Mouse (Mus musculus) midbrain, embryonic 16.5 days (tissue): Measurements from ENCODE around the gene Osmr. TPM values are rescaled to one million over a fixed set of nuclear protein-coding genes. Genes with fewer than 3 reads are reported as not detected.

Source experiments
- ATAC-seq: fragments of 200-750 bp; cut with Nextera tagmentation; 2 replicates; pipeline ENCODE4 v1.8.0; 2017; ENCODE audit warnings: moderate TSS enrichment
- H3K27ac ChIP-seq: fragments of 300-500 bp; sonication (generic); 2 replicates; pipeline ENCODE4 v1.5.1; 2014; ENCODE audit warnings: mild to moderate bottlenecking, low read length, mixed read lengths
- H3K27me3 ChIP-seq: fragments of 300-500 bp; sonication (generic); 2 replicates; pipeline ENCODE4 v1.6.1; 2014; ENCODE audit warnings: low read depth, low read length, mixed read lengths; ENCODE audit not compliant: control insufficient read depth, insufficient read depth
- H3K36me3 ChIP-seq: fragments of 300-500 bp; sonication (generic); 2 replicates; pipeline ENCODE4 v1.6.1; 2014; ENCODE audit warnings: mild to moderate bottlenecking, low read length, moderate library complexity, mixed read lengths; ENCODE audit not compliant: control insufficient read depth, insufficient read depth
- H3K4me1 ChIP-seq: fragments of 300-500 bp; sonication (generic); 2 replicates; pipeline ENCODE4 v1.6.1; 2014; ENCODE audit warnings: mild to moderate bottlenecking, low read length, mixed read lengths; ENCODE audit not compliant: control insufficient read depth, insufficient read depth
- H3K4me2 ChIP-seq: fragments of 300-500 bp; sonication (generic); 2 replicates; pipeline ENCODE4 v1.6.1; 2014; ENCODE audit warnings: mild to moderate bottlenecking, low read length, mixed read lengths
- H3K4me3 ChIP-seq: fragments of 300-500 bp; sonication (generic); 2 replicates; pipeline ENCODE4 v1.5.1; 2014; ENCODE audit warnings: low read depth, mild to moderate bottlenecking, low read length, moderate library complexity, mixed read lengths
- H3K9ac ChIP-seq: fragments of 300-500 bp; sonication (generic); 2 replicates; pipeline ENCODE4 v1.6.1; 2014; ENCODE audit warnings: low read depth, low read length, mixed read lengths
- H3K9me3 ChIP-seq: fragments of 300-500 bp; sonication (generic); replicated peaks from 2 replicates; pipeline ENCODE4 v1.6.1; 2014; ENCODE audit warnings: mild to moderate bottlenecking, low read length, mixed read lengths; ENCODE audit not compliant: control insufficient read depth, poor library complexity, severe bottlenecking
- WGBS: fragments of 180-500 bp; shearing (Covaris S2); extraction: QIAGEN DNeasy Blood & Tissue Kit; methylation state at CpG from one replicate; pipeline ENCODE4 v1.1.7; 2014; 5-methylcytosine and 5-hydroxymethylcytosine counted together
- polyA plus RNA-seq: library from polyadenylated mRNA; unstranded; fragments of >200 nt; fragmentation: Nextera tagmentation; extraction: Ambion mirVana; gene quantifications from 2 replicates; pipeline ENCODE4 v1.2.1, GENCODE M21; 2015

Osmr gene
- polyA plus RNA-seq, 1 experiment from 2014 or later: 2.6 TPM

- no peak for ATAC-seq
- Histone ChIP-seq H3K4me3 (no peak overlapping the region), H3K4me1 (no peaks in the 10 kb centered on the region), H3K36me3 (no peaks in the 10 kb centered on the region), H3K27me3 (no peaks in the 10 kb centered on the region), H3K4me2 (no peak overlapping the region), H3K27ac (no peak overlapping the region), H3K9ac (no peak overlapping the region), H3K9me3 (no peaks in the 10 kb centered on the region)
- 67% methylated on average over 9 of the region's 9 CpGs for WGBS
Measured at GRCm38 (mm10) chr15:6903286-6903975, 28.7 kb upstream of the Osmr start.

GRCm38 (mm10) chr15:6901982-6902639 is 27.3 kb upstream of the Osmr start:
- 71% methylated on average over 5 of the region's 5 CpGs for WGBS
- no peak for ATAC-seq
- Histone ChIP-seq H3K27me3 (no peaks in the 10 kb centered on the region), H3K9me3 (no peaks in the 10 kb centered on the region), H3K4me3 (no peak overlapping the region), H3K27ac (no peak overlapping the region), H3K9ac (no peak overlapping the region), H3K4me1 (no peaks in the 10 kb centered on the region), H3K4me2 (no peak overlapping the region), H3K36me3 (no peaks in the 10 kb centered on the region)

GRCm38 (mm10) chr15:6901236-6901635 is 26.5 kb upstream of the Osmr start:
- H3K4me1 ChIP-seq: no peaks in the 10 kb centered on the region
- H3K36me3 ChIP-seq: no peaks in the 10 kb centered on the region
- no peak overlapping the region for H3K4me3 ChIP-seq
- H3K27ac ChIP-seq: no peak overlapping the region
- ATAC-seq: no peak
- H3K27me3 ChIP-seq: no peaks in the 10 kb centered on the region
- no peak overlapping the region for H3K9ac ChIP-seq
- no peak overlapping the region for H3K4me2 ChIP-seq
- no peaks in the 10 kb centered on the region for H3K9me3 ChIP-seq
- 85% methylated on average over 6 of the region's 6 CpGs for WGBS

- 93% methylated on average over 6 of the region's 6 CpGs for whole genome bisulfite sequencing
- ATAC-seq: no peak
- no peak overlapping the region for H3K9ac ChIP-seq
- no peaks in the 10 kb centered on the region for H3K4me1 ChIP-seq
- no peaks in the 10 kb centered on the region for H3K36me3 ChIP-seq
- no peak overlapping the region for H3K4me2 ChIP-seq
- H3K9me3 ChIP-seq: no peaks in the 10 kb centered on the region
- H3K4me3 ChIP-seq: no peak overlapping the region
- no peaks in the 10 kb centered on the region for H3K27me3 ChIP-seq
- no peak overlapping the region for H3K27ac ChIP-seq
Measured at GRCm38 (mm10) chr15:6884260-6884659, 9.5 kb upstream of the Osmr start.

GRCm38 (mm10) chr15:6883816-6884215 is 9.0 kb upstream of the Osmr start:
- 59% methylated on average over 5 of the region's 5 CpGs for WGBS
- Histone ChIP-seq H3K9ac (no peak overlapping the region), H3K9me3 (no peaks in the 10 kb centered on the region), H3K4me1 (no peaks in the 10 kb centered on the region), H3K4me2 (no peak overlapping the region), H3K36me3 (no peaks in the 10 kb centered on the region), H3K27me3 (no peaks in the 10 kb centered on the region), H3K27ac (no peak overlapping the region), H3K4me3 (no peak overlapping the region)
- ATAC-seq: no peak

- 80% methylated on average over 4 of the region's 4 CpGs for WGBS
Measured at GRCm38 (mm10) chr15:6883091-6883490, 8.3 kb upstream of the Osmr start.

GRCm38 (mm10) chr15:6882180-6882579 is 7.4 kb upstream of the Osmr start:
- no peaks in the 10 kb centered on the region for H3K36me3 ChIP-seq

More at GRCm38 (mm10) chr15:6883091-6883490, 8.3 kb upstream of the Osmr start:
- Histone ChIP-seq H3K4me1 (no peaks in the 10 kb centered on the region), H3K9ac (no peak overlapping the region), H3K27ac (no peak overlapping the region), H3K9me3 (no peaks in the 10 kb centered on the region), H3K4me2 (no peak overlapping the region), H3K27me3 (no peaks in the 10 kb centered on the region), H3K4me3 (no peak overlapping the region), H3K36me3 (no peaks in the 10 kb centered on the region)
- ATAC-seq: 0 out of 2 replicates have a peak, but pooled peaks have one; percentile 39

GRCm38 (mm10) chr15:6881211-6881610 is 6.4 kb upstream of the Osmr start:
- H3K27me3 ChIP-seq: no peaks in the 10 kb centered on the region
- no peaks in the 10 kb centered on the region for H3K36me3 ChIP-seq
- 83% methylated on average over 9 of the region's 9 CpGs for WGBS
- H3K4me3 ChIP-seq: no peak overlapping the region
- no peak overlapping the region for H3K9ac ChIP-seq
- ATAC-seq: no peak
- H3K4me1 ChIP-seq: no peaks in the 10 kb centered on the region
- H3K9me3 ChIP-seq: no peaks in the 10 kb centered on the region
- no peak overlapping the region for H3K27ac ChIP-seq
- H3K4me2 ChIP-seq: no peak overlapping the region

More at GRCm38 (mm10) chr15:6882180-6882579, 7.4 kb upstream of the Osmr start:
- no peak overlapping the region for H3K4me3 ChIP-seq
- H3K4me2 ChIP-seq: no peak overlapping the region
- H3K4me1 ChIP-seq: no peaks in the 10 kb centered on the region
- no peak for ATAC-seq
- no peaks in the 10 kb centered on the region for H3K9me3 ChIP-seq
- 44% methylated on average over 7 of the region's 7 CpGs for WGBS
- no peak overlapping the region for H3K27ac ChIP-seq
- no peak overlapping the region for H3K9ac ChIP-seq
- H3K27me3 ChIP-seq: no peaks in the 10 kb centered on the region
